Mouse (Mus musculus) embryonic facial prominence, embryonic 12.5 days (tissue): ENCODE data around the gene Zfp82. TPM values are rescaled to one million over a fixed set of nuclear protein-coding genes. Genes with fewer than 3 reads are reported as not detected.

ENCODE experiments used
- ATAC-seq: fragments of 200-750 bp; cut with Nextera tagmentation; 2 replicates; pipeline ENCODE4 v1.8.0; 2017; ENCODE audit not compliant: insufficient number of reproducible peaks, insufficient read depth, low FRiP score, low TSS enrichment
- H3K27ac ChIP-seq: fragments of 300-500 bp; sonication (generic); 2 replicates; pipeline ENCODE4 v1.5.1; 2016; ENCODE audit warnings: mild to moderate bottlenecking
- H3K27me3 ChIP-seq: fragments of 300-500 bp; sonication (generic); 2 replicates; pipeline ENCODE4 v1.6.1; 2016; ENCODE audit warnings: mild to moderate bottlenecking, moderate library complexity
- H3K36me3 ChIP-seq: fragments of 300-500 bp; sonication (generic); 2 replicates; pipeline ENCODE4 v1.6.1; 2016; ENCODE audit warnings: mild to moderate bottlenecking
- H3K4me1 ChIP-seq: fragments of 300-500 bp; sonication (generic); 2 replicates; pipeline ENCODE4 v1.6.1; 2016
- H3K4me2 ChIP-seq: fragments of 300-500 bp; sonication (generic); replicated peaks from 2 replicates; pipeline ENCODE4 v1.6.1; 2016; ENCODE audit warnings: mild to moderate bottlenecking, moderate library complexity
- H3K4me3 ChIP-seq: fragments of 300-500 bp; sonication (generic); 2 replicates; pipeline ENCODE4 v1.5.1; 2016; ENCODE audit warnings: mild to moderate bottlenecking
- H3K9ac ChIP-seq: fragments of 300-500 bp; sonication (generic); 2 replicates; pipeline ENCODE4 v1.6.1; 2016; ENCODE audit warnings: mild to moderate bottlenecking, moderate library complexity
- H3K9me3 ChIP-seq: fragments of 300-500 bp; sonication (generic); 2 replicates; pipeline ENCODE4 v1.6.1; 2016; ENCODE audit warnings: mild to moderate bottlenecking, moderate library complexity
- WGBS: fragments of 180-500 bp; shearing (Covaris S2); methylation state at CpG from one replicate; pipeline ENCODE4 v1.1.7; 2016; 5-methylcytosine and 5-hydroxymethylcytosine counted together
- polyA plus RNA-seq: library from polyadenylated mRNA; unstranded; fragments of >200 nt; fragmentation: Nextera tagmentation; extraction: Ambion mirVana; gene quantifications from 2 replicates; pipeline ENCODE4 v1.2.1, GENCODE M21; 2016

Zfp82 gene
- polyA plus RNA-seq, 1 experiment from 2014 or later, result 7.7 TPM

- Histone ChIP-seq H3K4me3 (peak overlapping the region; percentile 70), H3K27ac (peak overlapping the region; percentile 87), H3K9ac (no peak overlapping the region), H3K4me1 (peaks cover 27% of the 10 kb centered on the region), H3K27me3 (no peaks in the 10 kb centered on the region), H3K9me3 (no peaks in the 10 kb centered on the region), H3K4me2 (peak overlapping the region; percentile 83), H3K36me3 (peaks cover 10% of the 10 kb centered on the region)
- 6% methylated on average over 9 of the region's 9 CpGs for WGBS
- ATAC-seq, result 0 out of 2 replicates have a peak, but pooled peaks have one; percentile 2
Measured at GRCm38 (mm10) chr7:30090970-30091585, 18.4 kb upstream of the Zfp82 start.

DNA sequence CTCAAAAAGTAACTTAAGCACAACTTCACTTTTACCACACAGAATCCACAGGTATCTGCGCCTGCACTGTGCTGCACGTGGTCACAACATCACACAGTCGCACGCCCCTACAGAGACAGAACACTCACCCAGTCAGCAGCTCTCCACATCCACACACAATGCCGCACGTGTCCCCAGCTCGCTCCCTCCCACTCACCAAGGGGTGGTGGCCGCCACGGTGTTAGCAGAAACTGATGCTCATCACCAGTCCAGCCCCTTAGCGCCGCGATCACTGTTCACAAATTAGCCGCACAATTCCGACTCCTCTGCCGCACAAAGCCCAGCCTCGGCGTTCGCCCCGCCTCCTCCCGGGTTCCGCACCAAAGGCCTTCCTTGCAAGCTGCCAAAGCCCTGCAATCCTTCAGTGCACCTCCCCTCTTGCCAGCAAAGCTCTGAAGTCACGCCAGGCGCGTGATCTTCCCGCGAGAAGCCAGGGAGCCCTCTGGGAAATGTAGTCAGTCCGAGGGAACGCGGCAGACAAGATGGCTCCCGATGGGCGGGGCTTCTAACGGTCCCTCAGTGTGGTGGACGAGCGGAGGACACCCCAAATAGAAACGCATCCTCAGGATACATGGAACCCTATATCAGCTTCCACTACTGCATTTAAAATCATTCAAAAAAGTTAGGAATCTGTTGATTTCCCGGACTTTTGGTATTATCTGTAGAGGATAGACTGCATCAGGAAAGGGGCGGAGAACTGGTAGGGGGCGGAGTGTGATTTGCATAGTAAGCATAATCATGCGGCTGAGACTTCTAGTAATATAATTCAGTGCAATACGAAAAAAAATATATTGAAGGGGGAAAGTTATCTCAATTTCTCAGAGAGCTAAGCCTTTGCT lies 17.6 kb upstream of the Zfp82 start, which contains the start of the genes Gm26920 and Zfp566:
TSS of gene Gm26920 (minus strand) at position 319 of the 878 bp plus-strand sequence.
TSS of gene Zfp566 (minus strand) at position 436 of the 878 bp plus-strand sequence.
- peak within 1 kb of the TSS; percentile 83 for H3K4me2 ChIP-seq
- peaks cover 27% of the 10 kb centered on the region for H3K4me1 ChIP-seq
- H3K27me3 ChIP-seq, result no peaks in the 10 kb centered on the region
- under 1% methylated on average over 40 of the region's 40 CpGs for WGBS
- H3K27ac ChIP-seq, result peak within 1 kb of the TSS; percentile 87
- peaks cover 3% of the 10 kb centered on the region; the same call in 1 of the 2 replicates for H3K9me3 ChIP-seq
- peak; percentile 89 for ATAC-seq
- peak within 1 kb of the TSS; percentile 74 for H3K9ac ChIP-seq
- H3K4me3 ChIP-seq, result peak within 1 kb of the TSS; percentile 70
- H3K36me3 ChIP-seq, result peaks cover 17% of the 10 kb centered on the region

DNA sequence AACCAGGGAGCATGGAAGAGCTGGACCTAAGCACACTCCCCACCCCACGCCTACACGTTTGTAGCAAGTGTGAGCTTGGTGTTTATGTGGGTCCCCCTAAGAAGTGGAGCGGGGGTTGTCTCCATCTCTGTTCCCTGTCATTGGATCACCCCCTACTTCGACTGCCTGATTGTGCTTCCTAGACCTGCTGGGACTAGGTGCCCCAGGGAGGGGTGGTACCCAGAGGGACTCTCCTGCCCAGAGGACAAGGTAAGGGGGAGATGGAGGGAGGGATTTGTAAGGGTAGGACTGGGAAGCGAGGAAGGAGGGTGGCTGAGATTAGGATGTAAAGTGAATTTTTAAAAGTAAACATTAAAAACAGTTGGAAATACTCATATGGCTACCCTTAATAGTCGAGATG lies 16.7 kb upstream of the Zfp82 start:
- 6% methylated on average over 6 of the region's 6 CpGs for WGBS
- peak overlapping the region; percentile 74 for H3K9ac ChIP-seq
- peaks cover 26% of the 10 kb centered on the region for H3K36me3 ChIP-seq
- H3K27ac ChIP-seq, result peak overlapping the region; percentile 87; the same call in 1 of the 2 replicates
- peaks cover 27% of the 10 kb centered on the region for H3K4me1 ChIP-seq
- ATAC-seq, result no peak
- no peaks in the 10 kb centered on the region for H3K27me3 ChIP-seq
- peak overlapping the region; percentile 83 for H3K4me2 ChIP-seq
- peak overlapping the region; percentile 70 for H3K4me3 ChIP-seq
- H3K9me3 ChIP-seq, result peaks cover 5% of the 10 kb centered on the region; the same call in 1 of the 2 replicates

DNA sequence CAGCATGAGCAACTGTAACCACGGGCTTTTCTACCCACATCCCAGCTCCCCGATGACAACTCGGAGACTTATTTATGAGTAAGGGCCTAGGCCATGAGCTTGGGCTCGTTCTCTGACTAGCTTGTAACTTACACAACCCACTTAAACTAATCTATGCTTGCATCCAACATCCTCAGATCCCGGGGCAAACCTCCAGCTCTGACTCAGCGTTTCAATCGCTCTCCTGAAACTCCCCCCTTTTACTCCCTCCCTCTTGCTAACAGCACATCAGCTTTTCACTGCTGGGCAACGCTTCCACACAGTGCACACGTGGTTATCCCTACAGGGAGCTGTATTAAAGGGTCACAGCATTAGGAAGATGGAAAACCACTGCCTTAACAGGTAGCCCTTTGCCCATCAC lies 13.8 kb upstream of the Zfp82 start:
- WGBS, result 94% methylated on average over 9 of the region's 9 CpGs
- H3K27ac ChIP-seq, result no peak overlapping the region

DNA sequence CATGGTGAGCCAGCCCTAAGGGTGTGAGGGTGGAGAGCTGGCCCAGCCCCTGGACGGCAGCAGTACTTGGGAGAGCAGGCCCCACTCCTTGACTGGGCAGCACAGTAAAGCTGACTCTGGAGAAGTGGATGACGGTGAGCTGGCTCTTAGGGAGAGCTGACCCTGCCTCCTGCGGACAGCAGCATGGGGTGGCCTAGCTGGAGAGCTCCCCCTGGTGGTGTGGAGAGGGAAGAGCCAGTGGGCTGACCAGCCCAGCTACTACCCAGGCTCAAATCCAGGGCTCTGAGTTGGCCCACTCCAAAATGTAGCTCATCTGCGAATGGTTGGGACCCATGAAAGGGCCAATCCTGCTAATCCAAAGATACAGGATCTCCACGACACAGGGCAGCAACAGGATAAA lies 8.1 kb downstream of the Zfp82 start:
- Histone ChIP-seq H3K4me3 (no peak overlapping the region), H3K4me1 (no peaks in the 10 kb centered on the region), H3K4me2 (no peak overlapping the region), H3K36me3 (peaks cover 52% of the 10 kb centered on the region), H3K27me3 (no peaks in the 10 kb centered on the region), H3K27ac (no peak overlapping the region), H3K9me3 (no peaks in the 10 kb centered on the region), H3K9ac (no peak overlapping the region)
- WGBS, result 81% methylated on average over 5 of the region's 5 CpGs
- ATAC-seq, result no peak

More for the DNA sequence above, 13.8 kb upstream of the Zfp82 start:
- H3K9ac ChIP-seq, result no peak overlapping the region
- H3K4me3 ChIP-seq, result no peak overlapping the region
- peaks cover 5% of the 10 kb centered on the region; the same call in 1 of the 2 replicates for H3K9me3 ChIP-seq
- H3K36me3 ChIP-seq, result peaks cover 40% of the 10 kb centered on the region
- H3K27me3 ChIP-seq, result no peaks in the 10 kb centered on the region
- no peak for ATAC-seq
- peaks cover 21% of the 10 kb centered on the region for H3K4me1 ChIP-seq
- no peak overlapping the region for H3K4me2 ChIP-seq

GRCm38 (mm10) chr7:30062478-30062877 lies 10.2 kb downstream of the Zfp82 start:
- H3K4me1 ChIP-seq, result no peaks in the 10 kb centered on the region
- WGBS, result 88% methylated on average over 5 of the region's 5 CpGs
- no peak overlapping the region for H3K4me2 ChIP-seq
- H3K36me3 ChIP-seq, result peaks cover 52% of the 10 kb centered on the region
- H3K27ac ChIP-seq, result no peak overlapping the region
- H3K9me3 ChIP-seq, result no peaks in the 10 kb centered on the region
- H3K4me3 ChIP-seq, result no peak overlapping the region
- no peak overlapping the region for H3K9ac ChIP-seq
- H3K27me3 ChIP-seq, result no peaks in the 10 kb centered on the region
- no peak for ATAC-seq

DNA sequence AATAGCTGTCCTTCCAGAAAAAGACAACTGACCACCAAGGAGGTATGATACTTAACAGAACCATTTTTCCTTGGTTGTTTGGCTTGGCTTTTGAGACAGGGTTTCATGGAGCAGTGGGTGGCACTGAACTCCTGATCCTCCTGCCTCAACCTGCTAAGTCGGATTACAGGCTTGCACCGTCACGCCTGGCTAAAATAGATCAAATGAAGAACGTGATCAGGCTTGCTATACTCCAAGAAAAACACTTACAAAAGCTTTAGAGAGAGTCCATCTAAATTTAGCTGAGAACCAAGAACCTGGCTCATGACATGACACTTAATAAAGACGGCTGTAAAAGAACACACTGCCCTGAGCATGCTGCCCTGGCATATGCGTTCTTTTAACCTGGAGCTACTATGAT lies 12.4 kb downstream of the Zfp82 start:
- H3K36me3 ChIP-seq, result peaks cover 58% of the 10 kb centered on the region

GRCm38 (mm10) chr7:30053591-30053990 lies 19.1 kb downstream of the Zfp82 start:
- Histone ChIP-seq H3K27me3 (no peaks in the 10 kb centered on the region), H3K4me2 (no peak overlapping the region), H3K4me3 (no peak overlapping the region), H3K9me3 (no peaks in the 10 kb centered on the region), H3K4me1 (peaks cover 9% of the 10 kb centered on the region; the same call in 1 of the 2 replicates), H3K9ac (no peak overlapping the region), H3K36me3 (peaks cover 26% of the 10 kb centered on the region), H3K27ac (peak overlapping the region; percentile 70; the same call in 1 of the 2 replicates)
- no peak for ATAC-seq
- 12% methylated on average over 3 of the region's 3 CpGs for WGBS

More for the DNA sequence above, 12.4 kb downstream of the Zfp82 start:
- 79% methylated on average over 6 of the region's 6 CpGs for WGBS
- H3K9ac ChIP-seq, result no peak overlapping the region
- no peak overlapping the region for H3K27ac ChIP-seq
- no peaks in the 10 kb centered on the region for H3K4me1 ChIP-seq
- no peaks in the 10 kb centered on the region for H3K27me3 ChIP-seq
- ATAC-seq, result no peak
- H3K4me2 ChIP-seq, result no peak overlapping the region
- no peaks in the 10 kb centered on the region for H3K9me3 ChIP-seq
- H3K4me3 ChIP-seq, result no peak overlapping the region

DNA sequence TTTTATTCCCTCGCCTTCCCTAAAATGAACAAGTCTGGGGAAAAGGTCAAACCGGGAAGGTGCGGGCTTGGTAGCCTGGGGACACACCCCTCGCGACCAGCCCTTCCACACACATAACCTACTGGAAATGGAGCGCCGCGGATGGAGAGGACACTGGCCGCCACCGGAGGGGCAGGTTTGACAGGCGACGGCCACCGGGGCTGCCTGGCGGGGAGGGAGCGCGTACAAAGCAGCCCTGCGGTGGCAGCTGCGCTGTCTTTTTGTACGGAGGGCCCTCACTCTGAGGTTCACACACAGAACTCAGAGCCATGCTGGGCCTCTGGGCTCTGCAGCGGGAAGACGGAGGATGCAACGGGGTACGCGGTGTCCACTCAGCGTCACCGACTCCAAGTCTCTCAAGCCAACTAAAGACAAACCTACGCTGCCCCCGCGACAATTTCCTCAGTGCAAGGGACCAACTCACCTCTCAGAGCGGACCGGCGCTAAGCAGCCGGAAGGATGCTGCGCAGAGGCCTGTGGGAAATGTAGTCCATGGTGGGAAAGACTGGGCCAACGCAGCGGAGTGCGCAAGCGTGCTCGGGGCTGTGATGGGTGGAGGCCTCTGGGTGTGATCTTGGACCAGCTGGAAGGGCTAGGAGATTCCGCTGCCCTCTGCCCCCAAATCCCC lies 21.7 kb downstream of the Zfp82 start, which contains the start of gene Zfp14:
TSS of gene Zfp14 (minus strand) at position 499 of the 667 bp plus-strand sequence.
- H3K9me3 ChIP-seq, result no peaks in the 10 kb centered on the region
- H3K27ac ChIP-seq, result peak within 1 kb of the TSS; percentile 81
- no peaks in the 10 kb centered on the region for H3K27me3 ChIP-seq
- peak within 1 kb of the TSS; percentile 79 for H3K4me3 ChIP-seq
- peaks cover 12% of the 10 kb centered on the region for H3K36me3 ChIP-seq
- peak; percentile 96 for ATAC-seq
- peaks cover 9% of the 10 kb centered on the region; the same call in 1 of the 2 replicates for H3K4me1 ChIP-seq
- peak within 1 kb of the TSS; percentile 88 for H3K4me2 ChIP-seq
- H3K9ac ChIP-seq, result peak within 1 kb of the TSS; percentile 85
- WGBS, result under 1% methylated on average over 40 of the region's 40 CpGs

DNA sequence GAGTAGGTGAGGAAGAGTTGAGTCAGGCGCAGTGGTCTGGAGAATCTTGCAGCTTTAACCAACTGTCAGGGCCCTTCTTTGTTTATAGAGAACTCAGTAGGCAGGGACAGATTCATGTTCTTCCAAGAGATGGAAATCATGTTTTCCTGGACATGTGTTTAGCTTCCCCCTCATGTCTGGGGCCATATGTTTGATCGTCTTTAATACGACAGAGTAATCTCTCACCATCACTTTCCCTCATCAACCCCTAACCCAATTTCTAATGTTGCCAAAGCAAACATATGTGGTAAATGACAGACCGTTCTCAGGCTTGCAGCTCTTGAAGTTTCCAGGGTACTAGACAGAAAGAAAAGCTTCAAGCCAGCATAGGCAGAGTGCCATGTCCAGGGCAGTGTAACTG lies 24.6 kb downstream of the Zfp82 start:
- WGBS, result 92% methylated on average over 4 of the region's 4 CpGs

DNA sequence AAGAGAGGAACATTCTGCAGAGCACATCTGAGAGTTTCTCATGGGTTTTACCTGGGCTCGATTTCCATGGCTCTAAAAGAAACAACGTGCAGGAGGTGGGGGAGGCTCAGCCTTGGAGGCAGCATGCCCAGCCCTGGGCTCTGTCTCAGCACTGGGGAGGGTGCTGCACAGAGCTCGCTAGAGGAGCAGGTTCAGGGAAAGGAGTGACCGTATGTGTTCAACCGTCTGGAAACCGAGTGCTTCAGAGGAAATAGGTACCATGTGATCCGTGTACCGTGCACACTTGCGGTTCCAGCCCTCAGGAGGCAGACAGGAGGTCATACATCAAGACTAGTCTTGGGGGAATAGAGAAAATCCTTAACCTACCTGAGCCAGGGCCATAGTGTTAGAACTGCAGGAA lies 28.3 kb downstream of the Zfp82 start:
- no peak for ATAC-seq
- Histone ChIP-seq H3K36me3 (0 out of 2 replicates have a peak, but pooled peaks cover 7% of the 10 kb centered on the region), H3K9ac (no peak overlapping the region), H3K9me3 (no peaks in the 10 kb centered on the region), H3K4me3 (no peak overlapping the region), H3K4me1 (no peaks in the 10 kb centered on the region), H3K4me2 (no peak overlapping the region), H3K27me3 (no peaks in the 10 kb centered on the region), H3K27ac (no peak overlapping the region)
- WGBS, result 42% methylated on average over 9 of the region's 9 CpGs

More for the DNA sequence above, 24.6 kb downstream of the Zfp82 start:
- H3K4me3 ChIP-seq, result no peak overlapping the region
- H3K27ac ChIP-seq, result no peak overlapping the region
- 0 out of 2 replicates have a peak, but pooled peaks cover 3% of the 10 kb centered on the region for H3K36me3 ChIP-seq
- no peaks in the 10 kb centered on the region for H3K27me3 ChIP-seq
- no peak overlapping the region for H3K9ac ChIP-seq
- no peaks in the 10 kb centered on the region for H3K9me3 ChIP-seq
- H3K4me2 ChIP-seq, result no peak overlapping the region
- H3K4me1 ChIP-seq, result peaks cover 6% of the 10 kb centered on the region; the same call in 1 of the 2 replicates
- no peak for ATAC-seq
